Mouse (Mus musculus): ENCODE data around the gene Tmem179b. TPM values are rescaled to one million over a fixed set of nuclear protein-coding genes. Genes with fewer than 3 reads are reported as not detected.

Gene Tmem179b
- polyA plus RNA-seq (2011; ENCODE audit: insufficient read depth, insufficient read length, low read depth, missing spikeins) = 29.0 and 34.5 TPM in 2 replicates

GRCm38 (mm10) chr19:8774086-8774835 is at the start of gene Tmem179b:
Gene Tmem179b (minus strand): TSS chr19:8774467.
- Histone ChIP-seq H3K27ac (ENCODE audit: insufficient read depth, low read length) (peak within 1 kb of the TSS; percentile 47), H3K4me1 (ENCODE audit: control insufficient read depth, insufficient read depth, low read length) (no peaks in the 10 kb centered on the region), H3K36me3 (ENCODE audit: control insufficient read depth, insufficient read depth, low read length, poor library complexity, severe bottlenecking) (peaks cover 15% of the 10 kb centered on the region), H3K9ac (ENCODE audit: low read depth, poor library complexity, severe bottlenecking) (peak within 1 kb of the TSS; percentile 84), H3K27me3 (ENCODE audit: control insufficient read depth, insufficient read depth, low read length, poor library complexity, severe bottlenecking) (no peaks in the 10 kb centered on the region), H3K9me3 (replicated peaks; ENCODE audit: control insufficient read depth, insufficient read depth, low read length, poor library complexity, severe bottlenecking) (no peaks in the 10 kb centered on the region), H3K4me3 (ENCODE audit: low read depth, low read length) (peak within 1 kb of the TSS; percentile 77)
- no peak for TF ChIP-seq CTCF (IDR thresholded peaks at IDR 0.05; ENCODE audit: low read depth, low read length)
- 0 out of 2 replicates have a peak, but pooled peaks have one; percentile 5 for TF ChIP-seq EP300 (IDR thresholded peaks at IDR 0.05; ENCODE audit: insufficient read depth, low read depth, low read length)
- TF ChIP-seq POLR2A (IDR thresholded peaks at IDR 0.05; ENCODE audit: insufficient read depth, low read length) = peak; percentile 74

DNA sequence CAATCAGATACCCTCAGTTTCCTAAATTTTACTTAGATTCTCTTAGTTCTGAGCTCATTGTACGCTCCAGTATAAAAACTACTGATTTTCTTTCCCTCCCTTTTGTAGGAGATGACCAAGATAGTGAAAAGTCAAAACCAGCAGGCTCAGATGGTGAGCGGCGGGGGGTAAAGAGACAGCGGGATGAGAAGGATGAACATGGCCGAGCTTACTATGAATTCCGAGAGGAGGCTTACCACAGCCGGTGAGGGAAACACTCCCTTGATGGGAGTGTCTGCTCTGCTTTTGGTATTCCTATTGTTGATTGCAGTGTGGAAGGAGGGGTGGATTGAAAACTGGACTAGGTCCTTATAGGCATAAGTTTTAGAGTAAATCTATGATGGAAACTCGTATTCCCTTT is 48.4 kb upstream of the Tmem179b start:
- Histone ChIP-seq H3K9me3 (replicated peaks; ENCODE audit: control insufficient read depth, insufficient read depth, low read length, poor library complexity, severe bottlenecking) (no peaks in the 10 kb centered on the region), H3K36me3 (ENCODE audit: control insufficient read depth, insufficient read depth, low read length, poor library complexity, severe bottlenecking) (peaks cover 50% of the 10 kb centered on the region), H3K4me1 (ENCODE audit: control insufficient read depth, insufficient read depth, low read length) (peaks cover 2% of the 10 kb centered on the region), H3K9ac (ENCODE audit: low read depth, poor library complexity, severe bottlenecking) (peak overlapping the region; percentile 7; the same call in 1 of the 2 replicates), H3K4me3 (ENCODE audit: low read depth, low read length) (no peak overlapping the region), H3K27me3 (ENCODE audit: control insufficient read depth, insufficient read depth, low read length, poor library complexity, severe bottlenecking) (no peaks in the 10 kb centered on the region), H3K27ac (ENCODE audit: insufficient read depth, low read length) (no peak overlapping the region)
- TF ChIP-seq POLR2A (IDR thresholded peaks at IDR 0.05; ENCODE audit: insufficient read depth, low read length) = no peak
- no peak for TF ChIP-seq EP300 (IDR thresholded peaks at IDR 0.05; ENCODE audit: insufficient read depth, low read depth, low read length)
- no peak for TF ChIP-seq CTCF (IDR thresholded peaks at IDR 0.05; ENCODE audit: low read depth, low read length)

DNA sequence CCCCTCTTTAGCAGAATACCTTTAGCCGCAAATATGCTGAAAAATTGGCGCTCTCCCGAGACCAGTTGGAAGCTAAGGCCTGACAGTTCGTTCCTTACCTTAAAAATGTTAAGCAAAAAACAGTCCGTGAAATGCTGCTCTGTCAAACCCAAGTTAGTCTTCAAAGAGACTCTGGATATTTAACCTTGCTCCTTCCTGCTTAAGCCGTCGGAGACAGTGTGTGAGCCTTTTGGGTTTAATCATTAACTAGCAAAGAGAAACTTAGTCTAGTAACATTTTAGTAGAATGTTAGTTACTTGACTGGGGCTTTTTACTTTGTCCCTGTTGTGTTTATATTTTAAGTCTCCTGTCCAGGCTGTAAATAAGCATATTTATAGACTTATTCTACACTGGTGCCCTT is 46.9 kb upstream of the Tmem179b start:
- Histone ChIP-seq H3K9me3 (replicated peaks; ENCODE audit: control insufficient read depth, insufficient read depth, low read length, poor library complexity, severe bottlenecking) (no peaks in the 10 kb centered on the region), H3K27ac (ENCODE audit: insufficient read depth, low read length) (no peak overlapping the region), H3K4me1 (ENCODE audit: control insufficient read depth, insufficient read depth, low read length) (peaks cover 2% of the 10 kb centered on the region), H3K27me3 (ENCODE audit: control insufficient read depth, insufficient read depth, low read length, poor library complexity, severe bottlenecking) (no peaks in the 10 kb centered on the region), H3K36me3 (ENCODE audit: control insufficient read depth, insufficient read depth, low read length, poor library complexity, severe bottlenecking) (peaks cover 45% of the 10 kb centered on the region), H3K4me3 (ENCODE audit: low read depth, low read length) (peak overlapping the region; percentile 90), H3K9ac (ENCODE audit: low read depth, poor library complexity, severe bottlenecking) (peak overlapping the region; percentile 91)
- no peak for TF ChIP-seq EP300 (IDR thresholded peaks at IDR 0.05; ENCODE audit: insufficient read depth, low read depth, low read length)
- no peak for TF ChIP-seq POLR2A (IDR thresholded peaks at IDR 0.05; ENCODE audit: insufficient read depth, low read length)
- no peak for TF ChIP-seq CTCF (IDR thresholded peaks at IDR 0.05; ENCODE audit: low read depth, low read length)

- H3K9me3 ChIP-seq (replicated peaks; ENCODE audit: control insufficient read depth, insufficient read depth, low read length, poor library complexity, severe bottlenecking) = no peaks in the 10 kb centered on the region
- no peak for TF ChIP-seq POLR2A (IDR thresholded peaks at IDR 0.05; ENCODE audit: insufficient read depth, low read length)
- no peak for TF ChIP-seq CTCF (IDR thresholded peaks at IDR 0.05; ENCODE audit: low read depth, low read length)
- no peak for TF ChIP-seq EP300 (IDR thresholded peaks at IDR 0.05; ENCODE audit: insufficient read depth, low read depth, low read length)
- H3K36me3 ChIP-seq (ENCODE audit: control insufficient read depth, insufficient read depth, low read length, poor library complexity, severe bottlenecking) = peaks cover 44% of the 10 kb centered on the region
- peak overlapping the region; percentile 71 for H3K27ac ChIP-seq (ENCODE audit: insufficient read depth, low read length)
- H3K27me3 ChIP-seq (ENCODE audit: control insufficient read depth, insufficient read depth, low read length, poor library complexity, severe bottlenecking) = no peaks in the 10 kb centered on the region
- peaks cover 2% of the 10 kb centered on the region for H3K4me1 ChIP-seq (ENCODE audit: control insufficient read depth, insufficient read depth, low read length)
- peak overlapping the region; percentile 91 for H3K9ac ChIP-seq (ENCODE audit: low read depth, poor library complexity, severe bottlenecking)
- peak overlapping the region; percentile 90 for H3K4me3 ChIP-seq (ENCODE audit: low read depth, low read length)
Measured at GRCm38 (mm10) chr19:8820424-8820956, 46.2 kb upstream of the Tmem179b start.

GRCm38 (mm10) chr19:8819596-8820423 is 45.5 kb upstream of the Tmem179b start, which contains the start of gene Hnrnpul2:
Gene Hnrnpul2 (plus strand): TSS chr19:8820010.
- peak within 1 kb of the TSS; percentile 96 for H3K27ac ChIP-seq (ENCODE audit: insufficient read depth, low read length)
- TF ChIP-seq POLR2A (IDR thresholded peaks at IDR 0.05; ENCODE audit: insufficient read depth, low read length) (peak; percentile 87), CTCF (IDR thresholded peaks at IDR 0.05; ENCODE audit: low read depth, low read length) (no peak)
- H3K27me3 ChIP-seq (ENCODE audit: control insufficient read depth, insufficient read depth, low read length, poor library complexity, severe bottlenecking) = no peaks in the 10 kb centered on the region
- H3K4me3 ChIP-seq (ENCODE audit: low read depth, low read length) = peak within 1 kb of the TSS; percentile 92
- H3K36me3 ChIP-seq (ENCODE audit: control insufficient read depth, insufficient read depth, low read length, poor library complexity, severe bottlenecking) = peaks cover 43% of the 10 kb centered on the region
- no peaks in the 10 kb centered on the region for H3K9me3 ChIP-seq (replicated peaks; ENCODE audit: control insufficient read depth, insufficient read depth, low read length, poor library complexity, severe bottlenecking)
- H3K9ac ChIP-seq (ENCODE audit: low read depth, poor library complexity, severe bottlenecking) = peak within 1 kb of the TSS; percentile 91
- H3K4me1 ChIP-seq (ENCODE audit: control insufficient read depth, insufficient read depth, low read length) = peaks cover 2% of the 10 kb centered on the region

All from ES-Bruce4 (cell line).